Mouse (Mus musculus) layer of hippocampus, postnatal 10 days (tissue): ENCODE data around the gene Oas1d. TPM values are rescaled to one million over a fixed set of nuclear protein-coding genes. Genes with fewer than 3 reads are reported as not detected.
A peak's percentile ranks its signal among the peaks of the same experiment; 100 is the strongest.
"Not testable (repeated sequence)": the region's sequence is repeated elsewhere in the genome, so short reads cannot be mapped to it uniquely, and the experiment has no call there.

ENCODE experiments used
- DNase-seq, 2 experiments: peaks; one replicate each; pipeline ENCODE4 v3.0.0; 2021; ENCODE audit warnings: low spot score in 2 of 2
- long read RNA-seq: library from polyadenylated mRNA; stranded (forward); transcript quantifications from one replicate; pipeline ENCODE4 v2.0.0, GENCODE M21; 2023
- total RNA-seq, 2 experiments: library from RNA; stranded (reverse); gene quantifications; 2 replicates each; pipeline ENCODE4 v1.2.3; 2021

Gene Oas1d
- under 1 TPM in 1 of 2 experiments, not detected in 1; 0.16 TPM for total RNA-seq
- long read RNA-seq: 0 reads

- not testable (repeated sequence) for DNase-seq
Measured at GRCm38 (mm10) chr5:120914204-120914603, at the start of gene Oas1d. Gene Oas1d (plus strand): TSS chr5:120914536.

- DNase-seq: peak in 1 of 2 experiments; percentile 20
Measured at GRCm38 (mm10) chr5:120865336-120865860, 48.9 kb upstream of the Oas1d start.

GRCm38 (mm10) chr5:120869436-120870015, 44.8 kb upstream of the Oas1d start:
- DNase-seq: no peak

GRCm38 (mm10) chr5:120870081-120870480, 44.3 kb upstream of the Oas1d start:
- DNase-seq: no peak

- no peak for DNase-seq
Measured at GRCm38 (mm10) chr5:120870782-120871181, 43.6 kb upstream of the Oas1d start.

GRCm38 (mm10) chr5:120871469-120871868, 42.9 kb upstream of the Oas1d start:
- DNase-seq: no peak

GRCm38 (mm10) chr5:120876839-120877238, 37.5 kb upstream of the Oas1d start:
- DNase-seq: not testable (repeated sequence)

GRCm38 (mm10) chr5:120877407-120877806, 36.9 kb upstream of the Oas1d start:
- not testable (repeated sequence) for DNase-seq

- DNase-seq: not testable (repeated sequence)
Measured at GRCm38 (mm10) chr5:120878803-120879202, 35.5 kb upstream of the Oas1d start.

GRCm38 (mm10) chr5:120881681-120882080, 32.7 kb upstream of the Oas1d start:
- DNase-seq: not testable (repeated sequence)

GRCm38 (mm10) chr5:120887413-120887812, 26.9 kb upstream of the Oas1d start, which contains the start of gene Oas1g:
Gene Oas1g (minus strand): TSS chr5:120887613.
- DNase-seq: not testable (repeated sequence)

- no peak for DNase-seq
Measured at GRCm38 (mm10) chr5:120887831-120888230, 26.5 kb upstream of the Oas1d start.

GRCm38 (mm10) chr5:120888294-120888815, 26.0 kb upstream of the Oas1d start:
- not testable (repeated sequence) for DNase-seq

GRCm38 (mm10) chr5:120890026-120890425, 24.3 kb upstream of the Oas1d start:
- no peak for DNase-seq

GRCm38 (mm10) chr5:120890991-120891390, 23.3 kb upstream of the Oas1d start:
- DNase-seq: no peak

GRCm38 (mm10) chr5:120891566-120892242, 22.6 kb upstream of the Oas1d start:
- DNase-seq: not testable (repeated sequence)

- no peak for DNase-seq
Measured at GRCm38 (mm10) chr5:120892243-120892660, 22.1 kb upstream of the Oas1d start.

GRCm38 (mm10) chr5:120893866-120894265, 20.5 kb upstream of the Oas1d start:
- DNase-seq: not testable (repeated sequence)

- DNase-seq: not testable (repeated sequence)
Measured at GRCm38 (mm10) chr5:120894692-120895091, 19.6 kb upstream of the Oas1d start.

- DNase-seq: no peak
Measured at GRCm38 (mm10) chr5:120895231-120895900, 19.0 kb upstream of the Oas1d start.

- no peak for DNase-seq
Measured at GRCm38 (mm10) chr5:120898307-120898706, 16.0 kb upstream of the Oas1d start.
